In the genomic region with DNA sequence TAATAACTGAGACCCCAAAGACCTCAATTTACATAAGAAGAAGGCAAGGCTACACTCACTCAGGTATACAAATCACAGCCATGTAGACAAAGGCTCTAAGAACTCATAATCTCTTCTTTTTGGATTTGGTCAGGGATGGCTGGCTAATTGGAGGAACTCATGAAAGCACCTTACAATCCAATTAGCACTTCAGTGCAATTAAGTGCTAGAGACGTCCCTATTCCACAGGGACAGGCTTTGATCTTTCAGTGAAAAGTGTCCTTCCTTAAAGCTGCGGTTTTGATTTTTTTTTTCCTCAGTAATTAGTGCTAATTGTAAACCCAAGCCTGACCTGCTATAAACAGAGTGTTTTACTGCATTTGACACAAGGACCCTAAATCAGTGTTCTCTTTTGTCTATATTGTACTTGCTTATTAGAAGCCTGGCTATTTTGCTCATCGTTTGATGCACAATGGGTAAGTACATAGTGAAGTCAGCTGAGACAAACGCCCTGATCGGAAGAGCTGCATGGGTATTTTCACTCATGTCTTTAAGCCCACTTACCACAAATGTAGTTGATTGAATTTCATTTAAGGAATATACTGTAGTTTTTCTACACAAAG, we compare ENCODE assay signal across 18 mouse cellular contexts.
DNase-seq lines count a peak whose midpoint lies in the region; ATAC-seq lines count a peak whose summit lies in the region.
"Had no signal": no experiment of that assay in that cellular context is flagged by ENCODE, and none has a peak within 500 bp of the region (broad histone marks: within the 10 kb centered on the region; RNA-seq: fewer than 3 reads in every experiment).

No protein-coding gene starts in this region.

- no peak for ATAC-seq in hindbrain, embryonic 14.5 days (ENCODE audit: low FRiP score)
- no peak for ATAC-seq in hindbrain, embryonic 16.5 days
- peak; percentile 79 for ATAC-seq in forebrain, embryonic 13.5 days
- ATAC-seq in midbrain, embryonic 12.5 days (ENCODE audit: low FRiP score, low read depth): peak; percentile 60

- H3K4me1 ChIP-seq in hindbrain, embryonic 14.5 days (replicated peaks; ENCODE audit: control insufficient read depth, insufficient read depth, low read length): peaks cover 32% of the 10 kb centered on the region
- H3K4me1 ChIP-seq in hindbrain, embryonic 16.5 days (ENCODE audit: control insufficient read depth, insufficient read depth, low read depth, low read length): peaks cover 5% of the 10 kb centered on the region
- H3K4me1 ChIP-seq in forebrain, embryonic 13.5 days: peaks cover 31% of the 10 kb centered on the region
- H3K4me1 ChIP-seq in midbrain, embryonic 12.5 days: peaks cover 22% of the 10 kb centered on the region
- H3K4me1 ChIP-seq: liver, embryonic 13.5 days had no signal

- no peaks in the 10 kb centered on the region for H3K27me3 ChIP-seq in hindbrain, embryonic 14.5 days (ENCODE audit: control insufficient read depth, insufficient read depth, low read length)
- H3K27me3 ChIP-seq in hindbrain, embryonic 16.5 days (replicated peaks; ENCODE audit: control insufficient read depth, insufficient read depth, low read length): no peaks in the 10 kb centered on the region
- peaks cover 47% of the 10 kb centered on the region for H3K27me3 ChIP-seq in forebrain, embryonic 13.5 days
- H3K27me3 ChIP-seq in midbrain, embryonic 12.5 days: no peaks in the 10 kb centered on the region
- H3K27me3 ChIP-seq: embryonic facial prominence, embryonic 13.5 days; limb, embryonic 13.5 days; liver, embryonic 13.5 days had no signal

- H3K9me3 ChIP-seq in hindbrain, embryonic 14.5 days (ENCODE audit: control insufficient read depth, low read length): no peaks in the 10 kb centered on the region
- H3K9me3 ChIP-seq in hindbrain, embryonic 16.5 days (ENCODE audit: control insufficient read depth, low read length): no peaks in the 10 kb centered on the region
- H3K9me3 ChIP-seq in forebrain, embryonic 13.5 days (replicated peaks): no peaks in the 10 kb centered on the region
- H3K9me3 ChIP-seq in midbrain, embryonic 12.5 days: no peaks in the 10 kb centered on the region
- H3K9me3 ChIP-seq: embryonic facial prominence, embryonic 13.5 days; limb, embryonic 13.5 days; liver, embryonic 13.5 days had no signal

- peak overlapping the region; percentile 28 for H3K27ac ChIP-seq in hindbrain, embryonic 14.5 days
- H3K27ac ChIP-seq in hindbrain, embryonic 16.5 days (ENCODE audit: low read depth, low read length): no peak overlapping the region
- 0 out of 2 replicates have a peak overlapping the region, but pooled peaks have one; percentile 5 for H3K27ac ChIP-seq in forebrain, embryonic 13.5 days
- no peak overlapping the region for H3K27ac ChIP-seq in midbrain, embryonic 12.5 days (replicated peaks)
- H3K27ac ChIP-seq: embryonic facial prominence, embryonic 13.5 days; limb, embryonic 13.5 days; liver, embryonic 13.5 days had no signal

- no peaks in the 10 kb centered on the region for H3K36me3 ChIP-seq in hindbrain, embryonic 14.5 days (replicated peaks; ENCODE audit: control insufficient read depth, insufficient read depth)
- no peaks in the 10 kb centered on the region for H3K36me3 ChIP-seq in hindbrain, embryonic 16.5 days (ENCODE audit: control insufficient read depth, insufficient read depth, low read length)
- no peaks in the 10 kb centered on the region for H3K36me3 ChIP-seq in forebrain, embryonic 13.5 days (ENCODE audit: poor library complexity, severe bottlenecking)
- H3K36me3 ChIP-seq in midbrain, embryonic 12.5 days: no peaks in the 10 kb centered on the region
- H3K36me3 ChIP-seq: embryonic facial prominence, embryonic 13.5 days; limb, embryonic 13.5 days; liver, embryonic 13.5 days had no signal

- no peak overlapping the region for H3K9ac ChIP-seq in hindbrain, embryonic 14.5 days
- no peak overlapping the region for H3K9ac ChIP-seq in hindbrain, embryonic 16.5 days (ENCODE audit: low read depth, low read length)
- H3K9ac ChIP-seq in forebrain, embryonic 13.5 days: no peak overlapping the region
- H3K9ac ChIP-seq in midbrain, embryonic 12.5 days (replicated peaks): no peak overlapping the region
- H3K9ac ChIP-seq: embryonic facial prominence, embryonic 13.5 days; limb, embryonic 13.5 days; liver, embryonic 13.5 days; lung, embryonic 14.5 days had no signal

- H3K4me3 ChIP-seq in hindbrain, embryonic 14.5 days (replicated peaks; ENCODE audit: low read length): no peak overlapping the region
- H3K4me3 ChIP-seq in hindbrain, embryonic 16.5 days (ENCODE audit: low read length): no peak overlapping the region
- no peak overlapping the region for H3K4me3 ChIP-seq in forebrain, embryonic 13.5 days
- no peak overlapping the region for H3K4me3 ChIP-seq in midbrain, embryonic 12.5 days
- H3K4me3 ChIP-seq: embryonic facial prominence, embryonic 13.5 days; limb, embryonic 13.5 days; liver, embryonic 13.5 days had no signal

- no peak for DNase-seq in hindbrain, embryonic 14.5 days (ENCODE audit: low spot score)
- peak; percentile 89 for DNase-seq in retina, postnatal 1 day
- DNase-seq in urinary bladder, postnatal 4 days (ENCODE audit: low spot score in 2 of 2): no peak
- no peak for DNase-seq in cerebellum, postnatal 4 days (ENCODE audit: low spot score in 2 of 2)
- DNase-seq: B cell, adult 2 months; cerebellum, adult 2 months; heart, postnatal 10 days; kidney, adult 18-20 months; kidney, postnatal 10 days; liver, embryonic 13.5 days; lung, embryonic 14.5 days; lung, postnatal 36 days had no signal

- H3K4me2 ChIP-seq in hindbrain, embryonic 14.5 days (replicated peaks): 0 out of 2 replicates have a peak overlapping the region, but pooled peaks have one; percentile 0
- no peak overlapping the region for H3K4me2 ChIP-seq in hindbrain, embryonic 16.5 days (ENCODE audit: low read length)
- no peak overlapping the region for H3K4me2 ChIP-seq in forebrain, embryonic 13.5 days
- H3K4me2 ChIP-seq in midbrain, embryonic 12.5 days (replicated peaks): no peak overlapping the region
- H3K4me2 ChIP-seq: embryonic facial prominence, embryonic 13.5 days; heart, embryonic 11.5 days; limb, embryonic 13.5 days; liver, embryonic 13.5 days; lung, embryonic 14.5 days had no signal

- 16% methylated on average over 5 of the region's 5 CpGs for WGBS in hindbrain, embryonic 14.5 days
- 14% methylated on average over 5 of the region's 5 CpGs for WGBS in hindbrain, embryonic 16.5 days
- WGBS in forebrain, embryonic 13.5 days: 1% methylated on average over 5 of the region's 5 CpGs
- whole genome bisulfite sequencing in midbrain, embryonic 12.5 days: 11% methylated on average over 5 of the region's 5 CpGs

Comparison
In these comparisons a context has a peak if more than half of its experiments do, and no peak if none do; other contexts are left out.
1. H3K27ac ChIP-seq: peak in hindbrain, embryonic 14.5 days (single experiment) and forebrain, embryonic 13.5 days (single experiment); none in hindbrain, embryonic 16.5 days (single experiment) and midbrain, embryonic 12.5 days (single experiment).
2. ATAC-seq: peak in forebrain, embryonic 13.5 days (single experiment) and midbrain, embryonic 12.5 days (single experiment); none in hindbrain, embryonic 14.5 days (single experiment) and hindbrain, embryonic 16.5 days (single experiment).